Mouse (Mus musculus) frontal cortex, postnatal 14 days (tissue): ENCODE data around the gene Hectd4.
"Not testable (repeated sequence)": the region's sequence is repeated elsewhere in the genome, so short reads cannot be mapped to it uniquely, and the experiment has no call there.

Experiments
- DNase-seq, 2 experiments: peaks; one replicate each; pipeline ENCODE4 v3.0.0; 2022; ENCODE audit warnings: low spot score in 2 of 2

Hectd4 gene

DNA sequence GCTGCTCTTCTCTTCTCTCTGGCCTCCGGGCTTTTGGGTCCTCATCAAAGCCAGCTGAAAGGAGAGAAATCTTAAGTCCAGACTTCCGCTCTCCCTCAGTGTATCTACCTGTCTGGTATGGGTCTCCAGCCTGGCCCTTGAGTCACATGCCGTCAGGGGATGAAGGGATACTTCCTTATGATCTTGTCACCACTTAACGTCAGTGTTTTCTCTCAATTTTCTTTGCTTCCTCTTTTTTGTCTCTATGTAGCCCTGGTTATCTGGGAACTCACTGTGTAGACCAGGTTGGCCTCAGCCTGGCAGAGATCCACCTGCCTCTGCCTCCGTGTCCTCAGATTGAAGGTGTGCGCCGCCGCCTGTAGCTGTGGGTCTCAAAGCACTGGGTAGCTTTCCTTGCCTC lies 124.0 kb downstream of the Hectd4 start:
- DNase-seq, result no peak

DNA sequence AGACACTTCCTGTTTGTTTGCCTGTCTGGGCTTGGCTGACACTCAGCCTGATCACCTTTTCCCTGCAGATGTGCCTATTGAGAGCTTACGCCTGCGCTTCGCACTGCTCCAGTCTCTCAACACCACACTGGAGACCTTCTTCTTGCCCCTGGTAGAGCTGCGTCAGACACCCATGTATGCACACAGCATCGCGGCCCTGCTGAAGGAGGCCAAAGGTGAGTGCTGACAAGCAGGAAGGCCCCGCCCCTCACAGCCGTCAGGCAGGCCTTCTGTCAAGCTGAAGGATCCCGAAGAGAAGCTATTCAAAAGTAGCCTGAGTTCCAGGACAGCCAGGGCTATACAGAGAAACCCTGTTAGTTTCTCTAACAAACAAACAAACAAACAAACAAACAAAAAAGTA lies 139.2 kb downstream of the Hectd4 start:
- DNase-seq, result no peak

DNA sequence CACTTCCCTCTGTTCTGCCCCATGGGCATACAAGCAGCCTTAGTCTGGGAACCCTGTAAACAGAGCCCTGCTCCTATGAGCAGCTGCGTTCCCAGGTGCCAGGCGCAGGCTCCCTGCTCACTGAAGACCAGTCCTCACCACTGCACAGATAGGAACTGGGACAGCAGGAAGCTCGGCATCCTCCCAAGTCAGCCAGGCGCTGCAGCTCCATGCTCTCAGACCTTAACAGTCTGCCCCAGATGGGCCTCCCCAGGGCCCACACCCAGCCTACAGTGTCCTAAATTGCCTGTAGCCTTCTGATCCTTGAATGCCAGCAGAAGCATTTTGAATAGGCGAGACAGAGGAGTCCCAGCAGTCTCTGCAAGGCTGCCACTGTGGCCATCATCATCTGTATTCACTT lies 141.7 kb downstream of the Hectd4 start:
- DNase-seq, result no peak

DNA sequence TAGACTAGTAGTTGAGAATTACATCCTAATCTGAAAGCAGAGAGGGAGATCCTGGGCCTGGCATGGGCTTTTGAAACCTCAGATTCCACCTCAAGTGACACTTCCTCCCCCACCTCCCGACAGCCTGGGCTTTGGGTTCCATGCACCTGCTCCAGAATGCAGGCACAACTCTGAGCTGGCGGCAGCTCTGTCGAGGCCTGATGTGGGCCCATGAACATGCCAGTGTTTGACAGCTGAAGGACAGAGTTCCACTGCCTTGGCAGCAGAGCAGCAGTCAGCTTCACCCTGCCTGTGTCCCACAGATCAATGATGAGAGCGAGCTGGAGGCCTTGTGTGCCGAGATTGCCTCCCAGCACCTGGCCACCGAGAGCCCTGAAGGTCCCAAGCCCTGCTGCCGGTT lies 143.4 kb downstream of the Hectd4 start:
- no peak for DNase-seq

DNA sequence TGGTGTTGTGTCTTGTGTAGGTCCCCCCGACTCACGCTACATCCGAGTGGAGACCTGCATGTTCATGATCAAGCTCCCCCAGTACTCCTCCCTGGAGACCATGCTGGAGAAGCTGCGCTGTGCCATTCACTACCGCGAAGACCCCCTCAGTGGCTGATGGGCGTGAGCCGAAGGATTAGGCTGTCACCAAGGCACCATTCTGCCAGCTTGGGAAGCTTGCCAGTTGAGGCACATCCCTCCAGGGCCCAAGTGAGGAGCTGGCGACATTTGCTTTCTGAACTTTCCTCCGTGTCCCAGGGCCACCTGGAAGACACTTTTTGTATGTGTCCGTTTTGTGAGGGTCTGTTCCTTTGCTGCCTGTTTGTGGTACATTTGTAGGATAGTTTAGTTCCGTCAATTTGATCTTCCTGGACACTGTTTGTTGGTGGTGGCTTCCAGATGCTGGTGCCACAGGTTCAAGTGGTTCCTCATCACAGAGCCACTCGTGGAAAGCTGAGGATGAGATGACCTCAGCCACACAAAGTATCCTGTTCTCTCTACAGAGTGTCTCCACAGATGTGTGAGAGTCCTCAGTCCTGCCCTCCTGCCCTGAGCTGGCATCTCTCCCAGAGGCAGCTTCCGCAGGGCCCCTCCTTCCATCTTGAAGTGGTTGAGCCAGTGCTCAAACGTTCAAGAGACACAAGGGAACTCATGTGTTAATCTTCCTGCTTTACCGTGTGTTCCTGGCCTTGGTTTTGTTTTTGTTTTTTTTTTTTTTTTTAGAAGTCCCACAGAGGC lies 146.6 kb downstream of the Hectd4 start:
- DNase-seq, result no peak

DNA sequence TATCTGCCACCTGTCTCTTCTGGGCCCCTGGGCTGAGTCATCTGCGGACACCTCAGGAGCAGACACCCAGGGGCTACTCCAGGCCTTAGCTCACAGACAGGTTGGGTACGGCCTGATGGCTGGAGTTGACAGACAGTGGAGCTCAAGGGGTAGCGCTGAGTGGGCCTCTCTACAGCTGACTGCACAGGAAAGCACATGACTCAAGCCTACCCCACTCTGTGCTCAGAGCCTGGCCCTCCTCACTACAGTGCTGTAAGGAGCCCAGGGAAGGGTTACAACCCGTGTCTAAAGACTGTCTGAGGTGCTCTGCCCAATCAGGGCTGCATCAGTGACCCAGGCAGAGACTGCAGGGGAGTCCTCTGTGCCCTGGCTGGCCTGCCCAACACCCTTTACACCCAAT lies 147.2 kb downstream of the Hectd4 start:
- DNase-seq, result no peak

DNA sequence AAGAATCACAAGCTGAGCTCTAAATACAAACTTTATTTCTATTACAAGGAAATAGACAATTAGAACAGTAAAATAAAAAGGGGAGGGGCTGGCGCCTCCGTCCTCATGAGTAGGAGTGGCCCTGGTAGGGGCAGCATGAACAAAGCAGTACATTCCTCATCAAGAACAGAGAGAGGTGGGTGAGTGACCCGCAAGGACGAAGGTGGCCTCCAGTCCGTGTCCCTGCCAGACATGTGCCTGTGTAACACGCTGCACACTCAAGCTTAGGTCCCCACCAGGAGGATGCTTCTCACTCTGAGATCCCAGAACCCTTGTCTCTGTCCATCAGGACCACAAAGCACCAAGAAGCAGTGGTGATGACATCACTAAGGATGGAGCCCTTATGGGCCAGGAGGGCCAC lies 151.7 kb downstream of the Hectd4 start:
- no peak for DNase-seq

DNA sequence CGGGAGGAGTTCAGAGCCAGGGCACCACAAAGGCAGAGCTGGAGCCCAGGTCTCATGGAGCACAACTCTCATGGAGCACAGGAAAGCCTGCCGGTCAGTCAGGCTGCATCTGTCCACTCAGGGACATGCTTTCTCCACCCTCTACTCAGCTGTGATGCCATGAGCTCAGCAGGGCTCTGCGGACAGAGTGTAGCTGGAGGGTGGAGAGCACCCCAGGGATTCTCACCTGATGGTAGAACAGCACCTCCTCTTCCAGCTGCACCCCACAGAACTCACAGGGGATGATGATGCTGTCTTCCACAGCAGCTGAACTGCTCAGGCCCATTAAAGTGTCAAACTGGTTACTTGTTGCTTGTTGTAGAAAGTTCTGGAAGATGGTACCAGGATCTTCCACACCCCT lies 154.8 kb downstream of the Hectd4 start:
- DNase-seq, result no peak

DNA sequence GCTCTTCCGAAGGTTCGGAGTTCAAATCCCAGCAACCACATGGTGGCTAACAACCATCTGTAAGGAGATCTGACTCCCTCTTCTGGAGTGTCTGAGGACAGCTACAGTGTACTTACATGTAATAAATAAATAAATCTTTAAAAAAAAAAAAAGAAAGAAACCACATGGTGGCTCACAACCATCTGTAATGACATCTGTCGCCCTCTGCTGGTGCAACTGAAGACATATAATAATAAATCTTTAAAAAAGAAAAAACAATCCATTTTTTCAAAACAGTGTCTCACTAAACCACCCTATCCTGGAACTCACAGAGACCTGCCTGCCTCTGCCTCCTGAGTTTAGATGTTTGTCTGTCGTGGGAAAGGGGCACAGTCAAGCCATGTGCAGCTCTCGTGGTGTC lies 157.0 kb downstream of the Hectd4 start:
- not testable (repeated sequence) for DNase-seq

DNA sequence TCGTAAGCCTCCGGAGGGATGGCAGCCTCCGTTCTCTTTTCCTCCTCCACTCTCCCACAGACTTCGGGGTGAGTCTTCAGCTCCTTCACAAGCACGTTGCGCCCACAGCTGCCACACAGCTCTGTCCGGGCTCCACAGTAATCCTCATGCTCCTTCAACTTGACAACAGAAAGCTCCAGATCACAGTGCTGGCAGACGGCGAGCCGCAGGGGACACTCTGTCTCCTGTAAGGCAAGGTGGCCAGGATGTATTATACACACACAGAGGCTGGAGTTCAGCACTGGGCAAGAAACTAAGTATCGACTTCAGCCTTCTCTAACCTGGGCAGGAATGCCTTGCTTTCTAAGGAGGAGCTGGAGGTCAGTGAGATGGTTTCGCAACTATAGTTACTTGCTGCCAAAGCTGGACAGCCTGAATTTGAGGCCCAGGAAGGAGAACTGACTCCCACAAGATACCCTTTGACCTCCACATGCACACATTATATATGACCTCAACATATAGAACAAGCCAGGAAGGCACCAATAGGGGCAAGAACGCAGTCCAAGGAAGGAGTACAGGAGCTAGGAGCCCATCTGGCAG lies 158.7 kb downstream of the Hectd4 start:
- DNase-seq, result no peak

DNA sequence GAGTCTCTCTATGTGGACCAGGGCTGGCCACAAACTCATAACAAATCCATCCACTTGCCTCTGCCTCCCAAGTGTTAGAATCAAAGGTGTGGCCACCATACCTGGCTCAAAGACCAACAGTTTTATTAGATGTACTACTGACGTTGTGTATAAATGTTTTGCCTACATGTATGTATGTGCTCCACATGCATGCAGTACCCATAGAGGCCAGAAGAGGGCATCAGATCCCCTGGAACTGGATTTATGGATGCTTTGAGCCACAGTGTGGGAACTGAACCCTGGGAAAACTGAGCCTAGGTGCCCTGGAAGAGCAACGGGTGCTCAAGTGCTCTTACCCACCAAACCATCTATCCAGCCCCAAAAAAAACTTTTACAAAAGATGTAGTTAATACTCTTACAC lies 160.7 kb downstream of the Hectd4 start:
- DNase-seq, result no peak

DNA sequence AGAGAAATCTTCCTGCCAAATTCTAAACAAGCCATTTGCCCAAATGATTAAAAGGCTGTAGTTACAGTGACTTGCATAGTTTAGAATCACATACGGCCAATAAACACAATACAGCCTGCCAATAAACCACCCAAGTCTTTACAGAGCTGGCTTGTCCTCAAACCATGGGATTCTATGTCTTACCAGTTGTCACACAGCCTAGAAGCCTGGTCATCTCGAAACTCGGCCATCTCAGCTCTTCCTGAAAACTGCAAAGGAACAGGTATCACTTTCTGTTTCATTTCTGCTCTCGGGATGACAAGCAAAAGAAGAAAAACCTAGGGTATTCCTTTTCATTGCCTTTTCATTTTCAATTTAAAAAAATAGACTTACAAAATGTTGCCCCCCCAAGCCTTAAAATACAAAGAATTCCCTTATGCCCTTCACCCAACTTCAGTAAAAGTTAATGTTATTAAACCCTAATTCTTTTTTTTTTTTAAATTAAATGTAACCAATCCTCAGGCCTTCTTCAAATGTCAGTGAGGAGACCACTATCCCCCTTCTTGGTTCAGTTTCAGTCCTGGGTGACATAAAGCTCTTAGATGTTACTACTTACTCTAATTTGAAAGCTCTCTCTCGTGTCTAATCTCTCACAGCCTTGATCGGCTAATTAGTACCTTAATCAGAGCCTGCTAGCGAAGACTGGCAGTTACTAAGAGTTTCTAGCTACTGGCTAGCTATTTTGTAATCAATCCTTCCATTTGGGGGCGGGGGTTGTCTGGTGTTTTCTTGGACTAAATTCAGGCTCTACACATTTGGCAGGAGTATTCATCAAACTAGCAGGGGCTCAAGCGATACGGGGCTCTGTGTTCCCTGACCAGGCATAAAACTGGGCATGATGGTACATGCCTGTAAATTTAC lies 164.1 kb downstream of the Hectd4 start:
- DNase-seq, result no peak

DNA sequence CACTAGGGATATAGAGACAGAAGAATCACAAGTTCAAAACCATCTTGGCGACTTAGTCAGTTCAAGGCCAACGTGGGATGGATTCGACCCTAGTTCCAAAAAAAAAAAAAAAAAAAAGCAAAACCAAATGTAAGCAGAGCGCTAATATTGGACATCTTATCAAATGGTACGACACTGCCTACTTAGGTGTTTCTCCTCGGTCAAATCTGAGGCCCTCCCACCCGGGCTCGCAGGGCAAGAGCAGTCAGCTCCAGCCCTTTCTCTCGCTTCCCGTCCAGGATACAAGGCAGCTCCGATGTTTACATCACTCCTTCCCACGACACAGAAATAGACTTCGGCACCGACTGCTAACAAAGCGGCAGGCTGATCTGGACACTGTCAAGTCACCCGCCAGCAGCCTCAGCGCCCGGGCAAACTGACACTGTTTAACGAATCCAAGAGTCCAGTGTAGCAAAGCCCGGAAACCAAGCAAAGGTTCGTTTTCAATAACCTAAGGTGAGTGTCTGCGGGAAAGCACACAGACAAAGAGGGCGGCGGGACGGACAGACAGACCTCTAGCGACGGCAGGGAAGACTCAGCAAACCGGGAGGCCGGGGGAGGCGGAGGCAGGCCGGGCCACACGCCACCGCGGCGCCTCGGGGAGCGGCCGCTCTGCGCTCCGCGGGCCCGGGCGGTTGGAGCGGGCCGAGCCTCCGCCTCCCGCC lies 164.9 kb downstream of the Hectd4 start:
- peak in 1 of 2 experiments; percentile 53 for DNase-seq

DNA sequence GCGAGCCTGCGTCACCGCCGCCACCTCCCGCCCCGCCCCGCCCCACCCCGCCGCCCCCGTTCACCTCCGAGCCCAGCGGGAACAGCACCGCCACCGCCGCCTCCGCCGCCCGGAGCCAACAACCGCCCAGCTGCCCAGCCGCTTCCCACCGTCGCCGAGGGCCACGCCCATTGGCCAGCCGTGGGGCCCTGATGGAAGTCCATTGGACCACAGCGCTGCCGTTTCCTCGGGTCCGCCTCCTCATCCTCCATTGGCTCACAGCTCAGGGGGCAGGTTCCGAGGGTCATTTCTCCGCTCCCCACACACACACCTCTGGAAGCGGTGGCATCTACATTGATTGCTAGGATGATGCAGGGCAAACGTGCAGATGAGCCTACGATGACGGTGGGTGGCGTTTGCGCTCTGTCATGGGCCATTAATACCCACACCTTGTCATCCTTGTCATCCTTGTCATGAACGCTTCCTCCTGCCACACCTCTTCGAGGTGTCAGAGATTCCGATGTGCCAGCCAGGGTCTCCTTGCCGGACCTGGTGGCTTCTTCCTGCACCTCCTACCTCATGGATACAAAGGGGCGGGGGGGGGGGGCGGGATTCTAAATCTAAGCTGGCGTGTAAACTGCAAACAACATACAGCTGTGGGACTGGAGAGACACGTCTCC lies 165.6 kb downstream of the Hectd4 start, which contains the start of gene Trafd1:
Gene Trafd1, minus strand, starts transcription at position 172 of the 659 bp plus-strand sequence.
- DNase-seq, result peak; percentile 89 to 93

DNA sequence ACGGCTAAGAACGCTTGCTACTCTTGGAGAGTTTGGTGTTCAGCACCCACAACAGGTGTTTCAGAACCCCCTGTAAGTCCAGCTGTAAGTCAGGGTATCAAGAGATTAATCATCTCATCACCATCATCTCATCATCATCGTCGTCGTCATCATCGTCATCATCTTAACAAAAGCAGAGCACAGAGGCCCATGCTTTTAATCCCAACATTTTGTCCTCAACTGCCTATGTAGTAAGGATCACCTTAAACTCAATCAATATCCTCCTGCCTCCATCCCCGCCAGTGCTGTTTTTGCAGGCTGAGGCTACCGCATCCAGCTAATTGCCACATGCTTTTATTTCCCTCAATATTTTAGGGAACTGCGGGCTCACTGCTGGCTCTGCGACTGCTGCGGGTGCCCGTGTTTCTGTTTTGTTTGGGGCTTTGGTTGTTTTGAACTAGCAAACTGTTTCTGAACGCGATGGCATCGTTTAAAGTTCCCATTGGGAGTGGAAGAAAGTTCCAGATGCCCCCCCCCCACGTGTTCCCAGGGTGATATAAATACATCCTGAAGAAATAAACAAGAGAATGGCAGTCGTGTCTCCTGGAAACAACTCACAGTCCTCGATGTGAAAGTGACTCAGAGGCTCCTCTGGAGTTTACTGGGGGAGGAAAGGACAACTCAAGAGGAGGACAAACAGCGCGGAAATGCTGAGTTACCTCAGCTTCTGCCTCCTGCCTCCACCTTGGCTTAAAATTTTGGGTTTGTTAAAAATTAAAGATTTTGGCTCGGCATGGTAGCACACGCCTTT lies 166.3 kb downstream of the Hectd4 start:
- DNase-seq, result no peak

DNA sequence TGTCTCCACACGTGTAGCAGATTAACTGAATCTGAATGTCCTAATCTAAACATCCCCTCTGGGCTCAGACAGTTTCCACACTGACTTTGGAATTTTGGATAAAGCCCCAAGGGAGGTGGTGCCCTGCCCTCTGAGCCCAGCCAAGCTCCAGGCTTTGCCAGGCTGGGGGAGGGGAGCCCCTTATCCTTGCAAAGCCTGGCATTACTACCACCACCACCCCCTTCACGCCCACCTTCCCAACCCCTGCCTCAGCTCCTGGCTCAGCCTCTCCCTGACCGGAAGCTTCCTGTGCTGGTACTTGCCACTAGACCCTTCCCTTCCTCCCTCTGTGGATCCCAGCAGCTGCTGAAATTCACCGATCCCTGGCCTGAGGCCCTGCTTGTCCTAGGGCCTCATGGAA lies 167.1 kb downstream of the Hectd4 start:
- no peak for DNase-seq

DNA sequence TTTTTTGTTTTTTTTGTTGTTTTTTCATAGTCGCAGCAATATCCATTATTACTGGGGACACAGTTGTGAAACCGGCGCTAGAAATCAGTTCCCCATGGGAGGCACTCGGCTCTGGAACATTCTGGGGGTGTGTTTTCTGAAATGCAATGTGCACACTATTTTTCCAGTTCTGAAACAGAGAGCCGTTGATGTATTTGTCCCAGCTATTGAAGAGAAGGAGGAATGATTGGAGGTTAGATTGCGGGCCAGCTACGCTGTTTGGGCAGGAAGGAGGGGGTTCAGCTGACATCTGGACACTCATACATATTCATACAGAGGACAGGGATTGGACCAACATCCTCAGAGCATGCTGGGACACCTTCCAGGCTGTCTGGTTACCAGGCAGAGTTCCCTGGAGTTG lies 169.1 kb downstream of the Hectd4 start:
- DNase-seq, result no peak

DNA sequence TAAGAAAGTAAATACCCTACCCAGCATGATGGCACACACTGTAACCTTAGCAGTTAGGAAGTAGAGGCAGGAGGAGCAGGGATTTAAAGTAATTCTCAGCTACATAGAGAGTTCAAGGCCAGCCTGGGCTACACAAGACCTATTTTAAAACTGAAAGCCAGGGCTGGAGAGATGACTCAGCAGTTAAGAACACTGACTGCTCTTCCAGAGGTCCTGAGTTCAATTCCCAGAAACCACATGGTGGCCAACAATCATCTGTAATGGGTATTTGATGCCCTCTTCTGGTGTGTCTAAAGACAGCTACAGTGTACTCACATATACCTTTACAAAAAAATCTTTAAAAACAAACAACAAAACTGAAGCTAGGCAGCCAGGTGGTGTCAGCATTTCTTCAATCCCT lies 169.7 kb downstream of the Hectd4 start:
- no peak for DNase-seq

DNA sequence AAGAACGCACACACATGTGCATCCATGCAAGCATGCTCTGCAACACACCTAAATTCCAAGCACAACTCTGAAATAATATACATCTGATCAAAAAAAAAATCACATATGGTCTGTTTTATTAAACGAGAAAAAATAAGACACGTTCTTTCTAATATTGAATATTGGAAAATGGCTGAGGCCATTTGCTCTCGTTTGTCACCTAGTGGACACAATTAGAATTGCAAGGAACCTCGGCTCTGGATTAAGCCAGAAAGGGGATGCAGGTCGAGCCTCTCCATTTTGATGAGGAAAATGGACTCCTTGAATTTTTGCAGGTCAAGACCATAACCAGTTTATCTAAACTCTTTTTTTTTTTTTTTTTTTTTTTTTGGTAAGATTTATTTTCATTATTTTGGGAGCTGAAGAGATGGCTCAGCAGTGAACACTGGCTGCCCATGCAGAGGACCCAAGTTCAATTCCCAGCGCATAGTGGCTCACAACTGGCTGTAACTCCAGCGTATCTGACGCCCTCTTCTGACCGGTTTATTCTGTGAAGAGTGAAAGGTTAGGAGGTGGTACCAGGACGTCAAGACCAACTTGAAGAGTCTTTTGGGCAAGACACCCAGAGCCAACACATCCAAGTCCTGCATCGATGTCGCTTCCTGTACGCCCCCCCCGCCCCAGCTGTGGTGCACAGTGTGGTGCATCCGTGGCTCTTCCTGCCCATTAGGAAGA lies 172.8 kb downstream of the Hectd4 start:
- DNase-seq, result no peak

DNA sequence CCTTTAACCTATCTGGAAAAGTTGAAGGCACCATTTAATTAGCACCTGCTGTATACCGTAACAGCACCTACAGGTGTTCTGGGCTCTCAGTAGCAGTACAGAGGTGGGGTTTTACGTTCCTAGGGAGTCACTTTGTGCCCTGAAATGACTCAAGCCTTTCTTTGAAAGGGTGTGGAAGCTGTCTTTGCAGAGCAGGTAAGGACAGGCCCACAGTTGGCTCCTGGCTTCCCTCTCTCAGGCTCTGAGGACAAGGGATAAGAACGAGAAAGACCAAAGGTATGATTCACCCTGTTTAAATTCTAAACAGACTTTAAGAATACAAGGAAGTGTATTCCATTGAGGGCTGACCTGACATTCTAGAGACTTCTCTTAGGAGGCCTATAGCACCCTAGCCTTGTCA lies 173.4 kb downstream of the Hectd4 start:
- DNase-seq, result no peak
